Comparison of ENCODE assay signal across 15 mouse cellular contexts in the genomic region with DNA sequence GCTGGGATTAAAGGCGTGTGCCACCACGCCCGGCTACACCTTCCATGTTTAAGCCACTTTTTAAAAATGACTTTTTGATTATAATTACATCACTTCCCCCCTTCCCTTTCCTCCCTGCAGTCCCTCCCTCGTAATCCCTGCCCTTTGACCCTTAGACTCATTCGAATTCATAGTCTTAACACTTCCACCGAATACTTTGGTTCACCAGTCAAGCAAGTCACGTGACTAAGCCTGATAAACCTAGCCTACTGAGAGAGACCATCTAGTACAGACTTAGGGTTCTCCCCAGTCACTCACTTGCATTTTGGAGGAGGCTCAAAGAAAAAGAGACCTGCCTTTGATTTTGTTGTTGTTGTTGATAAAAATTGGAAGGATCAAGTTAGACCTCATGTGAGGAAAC. TPM values are rescaled to one million over a fixed set of nuclear protein-coding genes. Genes with fewer than 3 reads are reported as not detected.
DNase-seq lines count a peak whose midpoint lies in the region; ATAC-seq and TF ChIP-seq lines count a peak whose summit lies in the region.
"Had no signal": no experiment of that assay in that cellular context is flagged by ENCODE, and none has a peak within 500 bp of the region (broad histone marks: within the 10 kb centered on the region; RNA-seq: fewer than 3 reads in every experiment).

No protein-coding gene starts in this region.

- 0 out of 2 replicates have a peak overlapping the region, but pooled peaks have one; percentile 63 for H3K27ac ChIP-seq in forebrain, embryonic 12.5 days
- no peak overlapping the region for H3K27ac ChIP-seq in forebrain, embryonic 16.5 days (ENCODE audit: low read length)
- H3K27ac ChIP-seq in hindbrain, postnatal 0 days = peak overlapping the region; percentile 46
- no peak overlapping the region for H3K27ac ChIP-seq in hindbrain, embryonic 10.5 days
- H3K27ac ChIP-seq in midbrain, embryonic 10.5 days (replicated peaks) = peak overlapping the region; percentile 63; the same call in 1 of the 2 replicates
- no peak overlapping the region for H3K27ac ChIP-seq in midbrain, embryonic 11.5 days (ENCODE audit: low read depth, low read length)
- H3K27ac ChIP-seq in stomach, embryonic 15.5 days = peak overlapping the region; percentile 60; the same call in 1 of the 2 replicates
- H3K27ac ChIP-seq: limb, embryonic 13.5 days; neural tube, embryonic 15.5 days had no signal

- H3K4me3 ChIP-seq in forebrain, embryonic 12.5 days (replicated peaks) = no peak overlapping the region
- H3K4me3 ChIP-seq in forebrain, embryonic 16.5 days (replicated peaks; ENCODE audit: low read length) = no peak overlapping the region
- H3K4me3 ChIP-seq in hindbrain, postnatal 0 days (ENCODE audit: low read length) = no peak overlapping the region
- H3K4me3 ChIP-seq in hindbrain, embryonic 10.5 days = no peak overlapping the region
- no peak overlapping the region for H3K4me3 ChIP-seq in midbrain, embryonic 10.5 days
- H3K4me3 ChIP-seq in midbrain, embryonic 11.5 days (ENCODE audit: low read depth, low read length) = no peak overlapping the region
- H3K4me3 ChIP-seq in stomach, embryonic 15.5 days (replicated peaks) = no peak overlapping the region
- H3K4me3 ChIP-seq: erythroblast, embryonic 14.5 days; limb, embryonic 13.5 days; neural tube, embryonic 15.5 days had no signal

- H3K36me3 ChIP-seq in forebrain, embryonic 12.5 days (replicated peaks) = peaks cover 22% of the 10 kb centered on the region
- no peaks in the 10 kb centered on the region for H3K36me3 ChIP-seq in forebrain, embryonic 16.5 days (ENCODE audit: control insufficient read depth, insufficient read depth)
- H3K36me3 ChIP-seq in hindbrain, postnatal 0 days (ENCODE audit: insufficient read depth, low read length) = peaks cover 14% of the 10 kb centered on the region; the same call in 1 of the 2 replicates
- H3K36me3 ChIP-seq in hindbrain, embryonic 10.5 days = peaks cover 7% of the 10 kb centered on the region
- H3K36me3 ChIP-seq in midbrain, embryonic 10.5 days = peaks cover 4% of the 10 kb centered on the region; the same call in 1 of the 2 replicates
- H3K36me3 ChIP-seq in midbrain, embryonic 11.5 days (ENCODE audit: control insufficient read depth, insufficient read depth, low read length) = no peaks in the 10 kb centered on the region
- H3K36me3 ChIP-seq in stomach, embryonic 15.5 days = peaks cover 5% of the 10 kb centered on the region; the same call in 1 of the 2 replicates

- no peaks in the 10 kb centered on the region for H3K27me3 ChIP-seq in forebrain, embryonic 12.5 days
- H3K27me3 ChIP-seq in forebrain, embryonic 16.5 days (replicated peaks; ENCODE audit: control insufficient read depth, insufficient read depth, low read length) = no peaks in the 10 kb centered on the region
- no peaks in the 10 kb centered on the region for H3K27me3 ChIP-seq in hindbrain, postnatal 0 days (ENCODE audit: insufficient read depth, low read length)
- no peaks in the 10 kb centered on the region for H3K27me3 ChIP-seq in hindbrain, embryonic 10.5 days (ENCODE audit: insufficient read depth, poor library complexity, severe bottlenecking)
- no peaks in the 10 kb centered on the region for H3K27me3 ChIP-seq in midbrain, embryonic 10.5 days (ENCODE audit: low read depth, poor library complexity, severe bottlenecking)
- H3K27me3 ChIP-seq in midbrain, embryonic 11.5 days (ENCODE audit: control insufficient read depth, insufficient read depth, low read length) = no peaks in the 10 kb centered on the region
- no peaks in the 10 kb centered on the region for H3K27me3 ChIP-seq in stomach, embryonic 15.5 days (replicated peaks)
- H3K27me3 ChIP-seq: limb, embryonic 13.5 days; neural tube, embryonic 15.5 days had no signal

- no peak for TF ChIP-seq CTCF in hindbrain, postnatal 0 days (IDR thresholded peaks at IDR 0.05; ENCODE audit: low read depth)

- no peak overlapping the region for H3K4me2 ChIP-seq in forebrain, embryonic 12.5 days
- no peak overlapping the region for H3K4me2 ChIP-seq in forebrain, embryonic 16.5 days (ENCODE audit: low read length)
- no peak overlapping the region for H3K4me2 ChIP-seq in hindbrain, postnatal 0 days (ENCODE audit: low read depth, low read length)
- H3K4me2 ChIP-seq in midbrain, embryonic 11.5 days = no peak overlapping the region
- H3K4me2 ChIP-seq in stomach, embryonic 15.5 days = no peak overlapping the region
- H3K4me2 ChIP-seq: limb, embryonic 13.5 days; neural tube, embryonic 15.5 days had no signal

- peaks cover 6% of the 10 kb centered on the region for H3K4me1 ChIP-seq in forebrain, embryonic 12.5 days
- peaks cover 9% of the 10 kb centered on the region for H3K4me1 ChIP-seq in forebrain, embryonic 16.5 days (replicated peaks; ENCODE audit: control insufficient read depth, insufficient read depth, low read length)
- no peaks in the 10 kb centered on the region for H3K4me1 ChIP-seq in hindbrain, postnatal 0 days (ENCODE audit: insufficient read depth, low read length)
- peaks cover 13% of the 10 kb centered on the region for H3K4me1 ChIP-seq in hindbrain, embryonic 10.5 days (replicated peaks)
- H3K4me1 ChIP-seq in midbrain, embryonic 10.5 days = peaks cover 11% of the 10 kb centered on the region
- peaks cover 4% of the 10 kb centered on the region; the same call in 1 of the 2 replicates for H3K4me1 ChIP-seq in midbrain, embryonic 11.5 days (ENCODE audit: control insufficient read depth, insufficient read depth, low read length)
- H3K4me1 ChIP-seq in stomach, embryonic 15.5 days = peaks cover 15% of the 10 kb centered on the region

- no peaks in the 10 kb centered on the region for H3K9me3 ChIP-seq in forebrain, embryonic 12.5 days
- H3K9me3 ChIP-seq in forebrain, embryonic 16.5 days (ENCODE audit: control insufficient read depth, low read length) = no peaks in the 10 kb centered on the region
- H3K9me3 ChIP-seq in hindbrain, postnatal 0 days (ENCODE audit: low read length) = no peaks in the 10 kb centered on the region
- H3K9me3 ChIP-seq in hindbrain, embryonic 10.5 days = no peaks in the 10 kb centered on the region
- H3K9me3 ChIP-seq in midbrain, embryonic 10.5 days (replicated peaks) = no peaks in the 10 kb centered on the region
- no peaks in the 10 kb centered on the region for H3K9me3 ChIP-seq in midbrain, embryonic 11.5 days (ENCODE audit: control insufficient read depth, low read length)
- no peaks in the 10 kb centered on the region for H3K9me3 ChIP-seq in stomach, embryonic 15.5 days
- H3K9me3 ChIP-seq: limb, embryonic 13.5 days; neural tube, embryonic 15.5 days had no signal

- WGBS in forebrain, embryonic 12.5 days = 77% methylated on average over 7 of the region's 7 CpGs
- WGBS in forebrain, embryonic 16.5 days = 78% methylated on average over 7 of the region's 7 CpGs
- WGBS in hindbrain, postnatal 0 days = 70% methylated on average over 7 of the region's 7 CpGs
- 73% methylated on average over 7 of the region's 7 CpGs for WGBS in hindbrain, embryonic 10.5 days
- 60% methylated on average over 7 of the region's 7 CpGs for WGBS in midbrain, embryonic 10.5 days
- WGBS in midbrain, embryonic 11.5 days = 59% methylated on average over 7 of the region's 7 CpGs
- WGBS in stomach, embryonic 15.5 days = 57% methylated on average over 7 of the region's 7 CpGs

- no peak for ATAC-seq in forebrain, embryonic 12.5 days (ENCODE audit: low FRiP score)
- no peak for ATAC-seq in forebrain, embryonic 16.5 days
- ATAC-seq in hindbrain, postnatal 0 days = no peak
- ATAC-seq in midbrain, embryonic 11.5 days (ENCODE audit: low FRiP score) = no peak
- no peak for ATAC-seq in stomach, embryonic 15.5 days (ENCODE audit: insufficient read depth, low FRiP score, low read depth)
- ATAC-seq: inflammation-experienced regulatory T-cells, adult 6 months had no signal

- no peak for DNase-seq in hindbrain, postnatal 0 days (ENCODE audit: low spot score)
- DNase-seq in hindbrain, embryonic 10.5 days (ENCODE audit: low spot score) = no peak
- DNase-seq in midbrain, embryonic 10.5 days (ENCODE audit: low spot score) = no peak
- DNase-seq in midbrain, embryonic 11.5 days (ENCODE audit: low spot score, missing footprints) = no peak
- DNase-seq in layer of hippocampus, adult 9-10 months (ENCODE audit: low spot score) = no peak
- DNase-seq: B cell, adult 2 months; gastrocnemius, postnatal 14 days; thymus, postnatal 4 days had no signal

- H3K9ac ChIP-seq in forebrain, embryonic 12.5 days = no peak overlapping the region
- H3K9ac ChIP-seq in forebrain, embryonic 16.5 days (replicated peaks; ENCODE audit: low read depth, low read length) = no peak overlapping the region
- H3K9ac ChIP-seq in hindbrain, postnatal 0 days (replicated peaks; ENCODE audit: low read length) = no peak overlapping the region
- no peak overlapping the region for H3K9ac ChIP-seq in midbrain, embryonic 11.5 days (ENCODE audit: low read length)
- no peak overlapping the region for H3K9ac ChIP-seq in stomach, embryonic 15.5 days
- H3K9ac ChIP-seq: limb, embryonic 13.5 days; neural tube, embryonic 15.5 days had no signal

RNA-seq across cellular contexts. Expression of a gene that starts 12.2 kb away (rescaled TPM):
- 6.7 and 7.3 TPM in 2 replicates for polyA plus RNA-seq in forebrain, embryonic 12.5 days (2016; fragmentation: Nextera tagmentation; extraction: Ambion mirVana)
- 9.1 and 9.5 TPM in 2 replicates for polyA plus RNA-seq in forebrain, embryonic 16.5 days (2015; fragmentation: Nextera tagmentation; extraction: Ambion mirVana)
- total RNA-seq in hindbrain, postnatal 0 days (2014; rRNA removed) = 12.0 and 16.1 TPM in 2 replicates
- 15.2 and 18.9 TPM in 2 replicates for polyA plus RNA-seq in hindbrain, postnatal 0 days (2015; fragmentation: Nextera tagmentation; extraction: Ambion mirVana)
- polyA plus RNA-seq in hindbrain, embryonic 10.5 days (2016; fragmentation: Nextera tagmentation; extraction: Ambion mirVana) = 8.8 and 14.1 TPM in 2 replicates
- 4.6 and 5.8 TPM in 2 replicates for polyA plus RNA-seq in midbrain, embryonic 10.5 days (2016; fragmentation: Nextera tagmentation; extraction: Ambion mirVana)
- polyA plus RNA-seq in midbrain, embryonic 11.5 days (2014; fragmentation: Nextera tagmentation; extraction: Ambion mirVana) = 4.2 and 4.8 TPM in 2 replicates
- 30.9 and 31.5 TPM in 2 replicates for polyA plus RNA-seq in stomach, embryonic 15.5 days (2015; fragmentation: Nextera tagmentation; extraction: Ambion mirVana)
- polyA plus RNA-seq: erythroblast, embryonic 14.5 days had no signal

Comparison
In these comparisons a context has a peak if more than half of its experiments do, and no peak if none do; other contexts are left out.
1. H3K27ac ChIP-seq: peak in forebrain, embryonic 12.5 days (single experiment), hindbrain, postnatal 0 days (single experiment), midbrain, embryonic 10.5 days (single experiment) and stomach, embryonic 15.5 days (single experiment); none in forebrain, embryonic 16.5 days (single experiment), hindbrain, embryonic 10.5 days (single experiment) and midbrain, embryonic 11.5 days (single experiment).